26 mouse cellular contexts compared by ENCODE assay signal in the genomic region with DNA sequence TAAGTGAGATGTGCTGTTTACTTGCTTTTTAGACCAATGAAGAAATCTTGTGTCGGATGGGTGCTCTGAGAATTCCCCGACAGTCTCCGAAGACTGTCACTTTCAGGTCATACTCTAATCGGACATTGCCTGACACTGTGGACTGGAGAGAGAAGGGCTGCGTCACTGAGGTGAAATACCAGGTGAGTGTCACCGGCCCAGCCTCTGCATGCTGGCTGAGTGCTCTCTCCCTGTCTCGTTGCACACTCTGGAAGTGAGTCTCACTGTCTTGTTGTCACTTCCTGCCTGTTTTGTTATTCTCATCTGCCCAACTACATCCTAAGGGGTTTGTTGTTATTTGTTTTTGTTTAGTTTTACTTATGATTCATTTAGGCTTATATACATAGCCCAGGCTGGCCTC. TPM values are rescaled to one million over a fixed set of nuclear protein-coding genes. Genes with fewer than 3 reads are reported as not detected.
A peak's percentile ranks its signal among the peaks of the same experiment; 100 is the strongest.
DNase-seq lines count a peak whose midpoint lies in the region; ATAC-seq lines count a peak whose summit lies in the region.
"Had no signal": no experiment of that assay in that cellular context is flagged by ENCODE, and none has a peak within 500 bp of the region (broad histone marks: within the 10 kb centered on the region; RNA-seq: fewer than 3 reads in every experiment).

No protein-coding gene starts in this region.

- DNase-seq in heart, adult 11 months: peak; percentile 54
- DNase-seq in heart, postnatal 25 days (ENCODE audit: low spot score): no peak
- peak; percentile 63 for DNase-seq in heart, embryonic 10.5 days (ENCODE audit: low spot score)
- DNase-seq in heart, adult 18-20 months: no peak
- DNase-seq: adrenal gland, adult 2 months; adrenal gland, adult 8-10 months; adrenal gland, postnatal 10 days; adrenal gland, postnatal 14 days; adrenal gland, postnatal 25 days; adrenal gland, postnatal 36 days; B cell, adult 2 months; cerebellum, adult 11 months; cerebellum, adult 11-12 months; cerebellum, adult 18-20 months had no signal

- intact Hi-C loops in heart, postnatal 25 days (cut with DNase I): no loop called here

- H3K36me3 ChIP-seq in heart, embryonic 10.5 days: no peaks in the 10 kb centered on the region
- no peaks in the 10 kb centered on the region for H3K36me3 ChIP-seq in megakaryocyte, embryonic 14.5 days (replicated peaks; ENCODE audit: low read length)
- H3K36me3 ChIP-seq: G1E had no signal

- no peaks in the 10 kb centered on the region for H3K4me1 ChIP-seq in heart, embryonic 10.5 days
- H3K4me1 ChIP-seq in megakaryocyte, embryonic 14.5 days: peaks cover 22% of the 10 kb centered on the region

- H3K27ac ChIP-seq in heart, embryonic 10.5 days: no peak overlapping the region

- ATAC-seq in megakaryocyte, adult 5-6 weeks (ENCODE audit: poor library complexity, severe bottlenecking): no peak
- ATAC-seq: activated CD4-positive, CD25-positive, alpha-beta regulatory T cell, adult 4 months; CD4-positive, CD25-positive, alpha-beta regulatory T cell, adult 4 months; Patski had no signal

- H3K27me3 ChIP-seq in heart, embryonic 10.5 days (ENCODE audit: insufficient read depth, poor library complexity, severe bottlenecking): no peaks in the 10 kb centered on the region
- H3K27me3 ChIP-seq in megakaryocyte, embryonic 14.5 days (replicated peaks): peaks cover 26% of the 10 kb centered on the region
- H3K27me3 ChIP-seq: CH12.LX, Patski had no signal

- H3K9me3 ChIP-seq in heart, embryonic 10.5 days: no peaks in the 10 kb centered on the region
- no peaks in the 10 kb centered on the region for H3K9me3 ChIP-seq in megakaryocyte, embryonic 14.5 days
- H3K9me3 ChIP-seq: G1E had no signal

- H3K4me3 ChIP-seq in heart, embryonic 10.5 days: no peak overlapping the region
- H3K4me3 ChIP-seq in megakaryocyte, embryonic 14.5 days (replicated peaks): peak overlapping the region; percentile 46

- 63% methylated on average over 7 of the region's 7 CpGs for WGBS in heart, embryonic 10.5 days

RNA-seq across cellular contexts. Expression of a gene that starts 16.4 kb away (rescaled TPM):
- total RNA-seq in heart, postnatal 25 days (2021): 10 to 100 TPM; 13.6 TPM
- polyA plus RNA-seq in heart, embryonic 10.5 days (2016; fragmentation: Nextera tagmentation; extraction: Ambion mirVana): 0.96 and 1.9 TPM in 2 replicates
- 10 to 100 TPM; 18.2 to 24.3 TPM for total RNA-seq in heart, adult 18-20 months (2021)
- polyA plus RNA-seq in megakaryocyte, embryonic 14.5 days (2012; ENCODE audit: insufficient read depth, low replicate concordance): 3.5 and 24.7 TPM in 2 replicates
- 1,196 and 1,415 TPM in 2 replicates for total RNA-seq in megakaryocyte, adult 5-6 weeks (2015)
- total RNA-seq in megakaryocyte, adult 5-6 weeks (2017): 1,721 and 1,924 TPM in 2 replicates
- total RNA-seq: MEL had no signal
- polyA plus RNA-seq: C2C12, G1E, Patski had no signal

RNA-seq across cellular contexts. Expression of a gene that starts 16.5 kb away (rescaled TPM):
- total RNA-seq in heart, postnatal 25 days (2021): not detected
- 0.19 TPM in 1 of 2 replicates, not detected in the other for polyA plus RNA-seq in heart, embryonic 10.5 days (2016; fragmentation: Nextera tagmentation; extraction: Ambion mirVana)
- total RNA-seq in heart, adult 18-20 months (2021): not detected
- polyA plus RNA-seq in megakaryocyte, embryonic 14.5 days (2012; ENCODE audit: insufficient read depth, low replicate concordance): not detected in 2 replicates
- not detected in 2 replicates for total RNA-seq in megakaryocyte, adult 5-6 weeks (2015)
- 0.48 TPM in 1 of 2 replicates, not detected in the other for total RNA-seq in megakaryocyte, adult 5-6 weeks (2017)
- total RNA-seq: adrenal gland, adult 18-20 months; adrenal gland, adult 2 months; adrenal gland, adult 8-10 months; adrenal gland, postnatal 10 days; adrenal gland, postnatal 14 days; adrenal gland, postnatal 25 days; adrenal gland, postnatal 36 days; adrenal gland, postnatal 4 days; CH12.LX; MEL had no signal
- polyA plus RNA-seq: activated CD4-positive, CD25-positive, alpha-beta regulatory T cell, adult 4 months; adrenal gland, adult 2 months; brain, embryonic 14.5 days; C2C12; CD4-positive, CD25-positive, alpha-beta regulatory T cell, adult 4 months; G1E; Patski had no signal

RNA-seq across cellular contexts. Expression of a gene that starts 43.9 kb away (rescaled TPM):
- total RNA-seq in heart, postnatal 25 days (2021): 10 to 100 TPM in 1 of 2 experiments, 1 to 10 TPM in 1; 8.7 to 10.9 TPM
- polyA plus RNA-seq in heart, embryonic 10.5 days (2016; fragmentation: Nextera tagmentation; extraction: Ambion mirVana): 4.2 and 10.2 TPM in 2 replicates
- 1 to 10 TPM; 5.5 to 7.4 TPM for total RNA-seq in heart, adult 18-20 months (2021)
- not detected in 2 replicates for polyA plus RNA-seq in megakaryocyte, embryonic 14.5 days (2012; ENCODE audit: insufficient read depth, low replicate concordance)
- 0.11 TPM in 1 of 2 replicates, not detected in the other for total RNA-seq in megakaryocyte, adult 5-6 weeks (2015)
- 0.33 and 0.62 TPM in 2 replicates for total RNA-seq in megakaryocyte, adult 5-6 weeks (2017)
- total RNA-seq: CH12.LX had no signal
- polyA plus RNA-seq: activated CD4-positive, CD25-positive, alpha-beta regulatory T cell, adult 4 months; G1E had no signal

RNA-seq across cellular contexts. Expression of a gene that starts 45.8 kb away (rescaled TPM):
- 10 to 100 TPM; 18.8 to 19.7 TPM for total RNA-seq in heart, postnatal 25 days (2021)
- 23.4 and 25.4 TPM in 2 replicates for polyA plus RNA-seq in heart, embryonic 10.5 days (2016; fragmentation: Nextera tagmentation; extraction: Ambion mirVana)
- 10 to 100 TPM; 18.0 to 19.9 TPM for total RNA-seq in heart, adult 18-20 months (2021)
- polyA plus RNA-seq in megakaryocyte, embryonic 14.5 days (2012; ENCODE audit: insufficient read depth, low replicate concordance): 2.0 TPM in 1 of 2 replicates, not detected in the other
- total RNA-seq in megakaryocyte, adult 5-6 weeks (2015): 53.2 and 56.8 TPM in 2 replicates
- 55.5 and 56.5 TPM in 2 replicates for total RNA-seq in megakaryocyte, adult 5-6 weeks (2017)

Comparison
In these comparisons a context has a peak if more than half of its experiments do, and no peak if none do; other contexts are left out.
1. DNase-seq: peak in heart, adult 11 months (single experiment) and heart, embryonic 10.5 days (single experiment); none in heart, postnatal 25 days (single experiment) and heart, adult 18-20 months (0 of 2).
2. RNA of a gene that starts 16.4 kb away (total RNA-seq): 1,196 to 1,924 TPM in megakaryocyte, adult 5-6 weeks; 18.2 to 24.3 TPM in heart, adult 18-20 months and 13.6 TPM in heart, postnatal 25 days; every median in the first group is over 10 times any median in the second.